Mouse (Mus musculus) layer of hippocampus, adult 9-11 months (tissue): ENCODE data around the gene Pard3b.

Experiments used
- DNase-seq: peaks from one replicate; pipeline ENCODE4 v3.0.0; 2022

Pard3b gene

DNA sequence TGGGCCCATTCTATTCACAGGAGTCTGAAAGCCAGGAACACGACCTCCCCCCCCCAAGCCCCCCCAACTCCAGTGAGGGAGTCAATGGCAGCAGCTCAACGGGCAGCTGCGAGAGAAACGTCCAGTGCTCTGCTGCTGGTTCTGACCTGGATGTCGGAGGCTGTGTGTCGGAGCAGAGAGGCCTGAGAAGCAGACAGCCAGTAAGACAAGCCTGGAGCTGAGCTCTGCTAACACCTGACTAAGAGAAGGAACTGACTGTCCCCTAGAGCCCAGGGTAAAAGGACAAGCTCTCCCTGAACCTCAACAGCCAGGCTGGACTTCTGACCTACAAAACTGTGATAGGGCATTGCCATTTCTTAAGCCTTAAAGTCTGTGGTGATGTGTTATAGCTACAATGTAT is 1015.8 kb downstream of the Pard3b start:
- DNase-seq, result no peak

DNA sequence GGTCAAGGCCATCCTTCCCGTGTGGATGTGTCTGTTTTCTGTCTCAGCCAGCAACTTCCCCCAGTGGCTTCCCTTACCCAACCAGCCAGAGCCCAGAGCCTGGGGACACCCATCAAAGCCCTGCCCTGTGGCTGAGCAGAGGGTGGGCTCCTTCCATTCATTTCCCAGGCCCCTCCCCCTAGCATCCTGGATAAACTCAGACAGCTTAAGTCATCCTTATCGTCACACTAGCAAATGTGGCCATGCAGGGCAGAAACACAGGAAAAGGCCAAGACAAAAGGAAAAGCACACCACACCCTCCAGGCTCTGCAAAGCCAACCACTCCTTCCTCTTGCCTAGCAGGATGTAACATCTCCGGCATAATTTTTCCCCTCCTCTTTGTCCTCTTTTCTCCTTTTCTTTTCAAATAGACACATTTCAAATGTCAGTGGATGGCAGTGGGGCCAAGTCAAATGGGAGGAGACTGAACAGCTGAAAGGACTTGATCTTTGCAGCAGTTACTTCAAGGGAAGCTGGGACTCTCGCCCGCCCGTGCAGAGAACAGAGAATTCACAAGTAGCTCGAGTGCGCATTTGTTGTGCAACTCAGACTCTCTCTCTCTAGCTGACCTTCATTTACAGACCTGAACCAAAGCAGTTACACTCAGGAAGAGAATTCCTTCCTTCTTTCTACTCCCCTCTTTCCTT is 1026.5 kb downstream of the Pard3b start:
- no peak for DNase-seq

DNA sequence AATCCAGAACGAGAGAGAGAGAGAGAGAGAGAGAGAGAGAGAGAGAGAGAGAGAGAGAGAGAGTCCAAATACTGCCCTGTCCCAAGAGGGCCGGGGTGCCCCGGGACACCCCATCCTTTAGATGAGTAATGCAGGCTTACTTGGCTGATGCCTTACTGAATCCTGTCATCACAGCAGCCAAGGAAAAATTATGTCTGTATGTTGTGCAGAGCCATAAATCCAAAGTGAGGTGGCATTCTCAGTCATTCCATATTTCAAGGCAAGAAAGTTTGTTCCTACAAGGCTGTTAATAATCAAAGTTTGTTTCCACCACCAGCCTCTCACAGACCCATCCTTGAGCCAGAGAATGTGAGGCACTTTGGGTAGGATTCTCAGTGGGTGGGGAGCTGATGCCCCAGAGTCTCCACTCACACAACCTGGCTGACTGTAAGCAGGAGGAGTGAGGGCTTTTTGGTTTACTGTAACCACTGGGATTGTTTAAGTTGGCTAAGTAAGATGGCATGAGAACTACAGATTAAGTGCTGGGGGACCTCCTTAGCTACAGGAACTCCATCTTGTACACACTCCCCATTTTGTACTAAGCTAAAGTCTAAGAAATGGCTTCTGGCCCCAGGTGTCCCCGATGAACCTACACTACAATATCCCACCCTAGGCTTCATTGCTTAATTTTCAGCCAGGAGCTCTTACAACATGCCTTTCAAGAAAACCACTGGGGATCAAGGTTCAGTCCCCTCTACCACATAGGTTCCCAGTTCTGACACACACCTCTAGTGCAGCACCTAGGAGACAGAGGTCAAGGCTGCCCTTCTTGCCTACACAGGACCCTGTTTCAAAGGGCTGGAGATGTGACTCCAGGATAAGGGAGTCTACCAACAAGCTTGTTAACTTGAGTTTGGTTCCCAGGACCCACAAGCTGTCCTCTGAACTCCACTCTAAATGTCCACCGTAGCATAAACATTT is 1027.4 kb downstream of the Pard3b start:
- no peak for DNase-seq

DNA sequence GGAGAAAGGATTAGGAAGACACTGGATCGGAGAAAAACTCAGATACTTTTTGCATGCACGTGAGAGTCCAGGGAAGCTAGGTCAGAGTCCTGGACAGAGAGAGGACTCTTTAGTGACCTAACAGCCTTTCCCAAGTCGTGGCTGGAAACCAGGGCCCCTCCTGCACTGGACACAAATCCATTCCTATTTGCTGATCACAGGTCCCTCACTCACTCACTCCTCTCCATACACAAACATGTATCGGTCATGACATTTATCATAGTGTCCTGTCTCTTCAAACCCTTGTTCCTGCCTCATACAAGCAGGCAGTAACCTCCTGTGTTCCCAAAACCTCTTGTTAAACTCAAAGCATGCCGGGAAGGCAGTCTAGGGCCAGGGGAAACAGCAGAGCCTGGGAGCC is 1028.2 kb downstream of the Pard3b start:
- no peak for DNase-seq

DNA sequence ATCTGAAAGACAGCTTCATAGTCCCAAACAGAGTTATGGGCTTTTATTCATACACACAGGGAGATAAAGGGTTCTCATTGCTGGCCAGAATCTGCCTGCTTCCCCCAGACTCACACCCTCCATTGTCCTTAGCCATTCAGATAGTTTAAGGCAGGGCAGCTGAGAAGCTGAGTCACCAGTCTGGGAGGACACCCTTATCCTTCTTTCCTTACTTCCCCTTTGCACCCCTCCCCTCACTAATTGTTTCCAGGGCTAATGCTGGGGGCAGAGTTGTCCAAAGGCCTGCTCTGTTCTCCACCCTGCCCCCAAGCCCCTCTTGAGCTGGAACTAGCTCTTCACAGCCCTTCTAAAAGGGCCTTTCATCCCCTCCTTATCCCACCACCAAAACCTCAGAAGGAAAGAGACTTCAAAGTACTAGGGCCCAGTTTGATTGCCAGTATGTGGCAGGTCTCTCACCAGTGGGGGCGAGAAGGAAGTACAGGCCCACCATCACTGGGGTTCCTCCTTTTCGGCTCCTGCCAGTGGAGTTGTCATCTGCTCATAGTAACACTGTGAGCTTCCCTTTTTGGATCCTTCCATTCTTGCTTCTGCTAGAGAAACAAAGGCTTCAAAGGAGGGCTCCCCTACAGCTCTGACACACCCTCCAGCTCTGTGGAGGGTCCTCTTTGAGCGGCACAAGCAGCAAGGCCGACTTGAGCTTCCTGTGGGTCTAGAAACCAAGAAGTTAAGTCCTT is 1040.2 kb downstream of the Pard3b start:
- peak; percentile 39 for DNase-seq

DNA sequence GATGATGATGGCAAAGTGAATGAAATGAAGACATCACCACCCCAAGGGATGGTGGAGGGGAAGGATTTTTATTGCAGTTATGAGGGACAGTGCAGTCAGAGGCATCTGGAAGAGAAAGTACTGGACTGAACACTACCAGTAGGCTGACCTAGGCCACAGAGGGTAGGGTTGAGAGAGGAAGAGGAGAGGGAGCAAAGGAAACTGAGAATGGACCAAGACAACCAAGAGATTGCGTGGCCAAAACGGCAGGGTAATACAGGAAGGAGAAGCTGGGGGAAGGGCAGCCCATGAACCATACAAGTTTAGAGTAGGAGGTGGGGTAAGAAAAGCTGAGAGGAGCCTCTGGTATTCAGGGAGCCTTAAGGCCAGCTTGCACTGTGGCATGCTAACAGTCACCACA is 1040.8 kb downstream of the Pard3b start:
- no peak for DNase-seq

DNA sequence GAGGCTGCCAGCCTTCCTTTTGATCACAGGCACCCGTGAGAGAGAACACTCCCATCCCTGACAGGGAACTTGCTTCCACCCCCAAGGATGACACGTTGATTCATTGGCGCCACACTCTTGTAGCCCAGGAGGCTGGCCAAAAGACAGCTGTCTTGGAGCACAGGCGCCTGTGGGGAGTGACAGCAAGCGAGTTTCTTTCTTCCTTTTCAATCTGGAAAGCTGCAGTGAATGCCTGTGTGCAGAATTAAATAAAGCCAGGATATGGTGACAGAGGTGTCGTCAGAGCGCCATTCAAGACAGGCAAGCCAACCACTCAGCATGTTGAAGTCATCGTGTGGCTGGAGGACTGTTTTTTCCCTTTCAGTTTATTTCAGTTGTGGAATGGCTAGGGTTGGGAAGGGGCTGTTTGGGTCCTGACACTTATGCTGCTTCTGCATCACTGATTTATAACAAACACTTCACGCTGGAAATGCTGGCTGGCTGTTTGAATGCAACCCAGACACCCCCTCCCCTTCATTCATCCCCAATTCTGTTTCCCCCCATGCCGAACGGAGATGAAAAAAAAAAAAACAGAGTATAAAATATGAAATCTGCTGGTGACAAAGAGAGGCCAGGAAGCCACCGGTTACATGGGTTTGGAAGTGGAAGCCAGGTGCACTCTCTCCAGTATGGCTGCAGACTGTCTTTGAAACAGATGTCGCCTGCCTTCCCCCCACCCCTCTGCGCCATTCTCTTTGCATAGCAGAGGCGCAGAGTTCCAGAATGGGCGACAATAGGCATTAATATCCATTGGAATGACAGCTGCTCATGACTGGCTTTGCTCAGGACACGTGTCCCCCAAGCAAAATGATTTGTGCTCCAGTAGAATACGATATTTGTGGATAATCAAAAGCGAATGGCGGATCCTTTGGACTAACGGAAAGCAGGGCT is 1044.1 kb downstream of the Pard3b start:
- DNase-seq, result no peak

DNA sequence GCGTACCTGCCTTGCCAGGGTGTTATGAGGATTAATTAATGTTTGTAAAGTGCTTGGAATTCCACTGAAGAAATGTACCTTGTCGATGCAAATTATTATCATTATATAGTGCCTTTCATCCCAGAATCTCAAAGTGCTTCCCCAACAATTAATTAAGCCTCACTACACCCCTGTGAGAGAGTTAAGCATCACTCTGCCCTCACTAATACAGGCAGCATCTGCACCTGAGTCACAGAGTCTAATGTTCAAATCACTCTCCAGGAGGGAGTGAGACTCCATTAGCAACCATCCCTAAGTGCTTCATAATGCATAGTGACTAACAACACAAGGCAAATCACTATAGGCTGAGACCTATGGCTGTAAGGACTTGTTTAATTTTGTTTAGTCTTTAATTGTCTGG is 1044.9 kb downstream of the Pard3b start:
- no peak for DNase-seq

DNA sequence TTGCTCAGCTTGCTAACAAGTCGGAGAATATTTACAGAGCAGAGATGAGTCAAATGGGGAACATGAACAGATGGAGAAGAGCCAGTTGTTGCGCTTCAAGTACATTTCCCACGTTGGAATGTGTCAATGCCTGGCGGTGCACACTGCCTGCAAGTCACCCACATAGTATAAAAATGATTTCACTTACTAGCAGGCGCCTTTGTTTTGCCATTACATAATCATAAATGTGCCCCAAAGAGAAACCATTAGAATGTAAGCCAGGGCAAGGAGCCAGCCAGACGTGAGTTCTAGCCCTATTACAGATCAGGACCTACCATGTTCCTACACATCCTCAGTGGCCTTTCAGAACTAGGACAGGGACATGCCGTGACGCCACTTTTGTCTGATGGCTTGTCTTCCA is 1048.9 kb downstream of the Pard3b start:
- peak; percentile 88 for DNase-seq

DNA sequence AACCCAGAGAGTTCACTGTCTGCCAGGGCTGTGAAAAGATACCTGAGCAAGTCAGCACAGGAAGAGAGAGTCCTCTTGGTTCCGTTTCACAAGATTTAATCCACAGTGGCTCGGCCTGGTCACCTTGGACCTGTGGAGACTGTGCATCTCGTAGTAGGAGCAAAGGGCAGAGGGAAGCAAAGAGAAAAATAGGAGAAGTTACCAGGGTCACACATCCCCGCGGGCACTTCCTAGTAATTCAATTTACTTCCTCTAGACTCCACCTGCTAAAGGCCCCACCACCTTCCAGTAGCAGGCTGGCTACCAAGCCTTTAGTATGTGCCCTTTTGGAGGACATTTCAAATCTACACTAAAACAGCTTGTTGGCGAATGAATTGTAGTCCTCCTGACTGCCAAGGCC is 1052.6 kb downstream of the Pard3b start:
- DNase-seq, result no peak
